Mouse (Mus musculus) heart, postnatal 0 days (tissue): Measurements from ENCODE around the gene Tlk1. TPM values are rescaled to one million over a fixed set of nuclear protein-coding genes. Genes with fewer than 3 reads are reported as not detected.

ENCODE experiments used
- ATAC-seq: fragments of 200-750 bp; cut with Nextera tagmentation; 2 replicates; pipeline ENCODE4 v1.8.0; 2017; ENCODE audit warnings: low read depth, moderate number of reproducible peaks, moderate library complexity; ENCODE audit not compliant: insufficient read depth
- DNase-seq: peaks from one replicate; pipeline ENCODE4 v3.0.0-alpha.2; 2016; ENCODE audit warnings: low spot score
- H3K27ac ChIP-seq: fragments of 300-500 bp; sonication (generic); 2 replicates; pipeline ENCODE4 v1.5.1; 2014; ENCODE audit warnings: low read depth, mild to moderate bottlenecking
- H3K27me3 ChIP-seq: fragments of 300-500 bp; sonication (generic); 2 replicates; pipeline ENCODE4 v1.6.1; 2014; ENCODE audit warnings: low read length, mixed read lengths; ENCODE audit not compliant: control insufficient read depth, insufficient read depth
- H3K36me3 ChIP-seq: fragments of 300-500 bp; sonication (generic); replicated peaks from 2 replicates; pipeline ENCODE4 v1.6.1; 2014; ENCODE audit warnings: low read length, mixed read lengths; ENCODE audit not compliant: control insufficient read depth, insufficient read depth
- H3K4me1 ChIP-seq: fragments of 300-500 bp; sonication (generic); 2 replicates; pipeline ENCODE4 v1.6.1; 2014; ENCODE audit warnings: antibody characterized with exemption; ENCODE audit not compliant: control insufficient read depth, insufficient read depth
- H3K4me2 ChIP-seq: fragments of 300-500 bp; sonication (generic); 2 replicates; pipeline ENCODE4 v1.6.1; 2014; ENCODE audit warnings: low read depth, mild to moderate bottlenecking, low read length, moderate library complexity
- H3K4me3 ChIP-seq: fragments of 300-500 bp; sonication (generic); 2 replicates; pipeline ENCODE4 v1.5.1; 2014; ENCODE audit warnings: low read depth, low read length
- H3K9ac ChIP-seq: fragments of 300-500 bp; sonication (generic); replicated peaks from 2 replicates; pipeline ENCODE4 v1.6.1; 2014; ENCODE audit warnings: low read depth, low read length, mixed read lengths
- H3K9me3 ChIP-seq: fragments of 300-500 bp; sonication (generic); replicated peaks from 2 replicates; pipeline ENCODE4 v1.6.1; 2016; ENCODE audit warnings: low read length; ENCODE audit not compliant: control insufficient read depth
- CTCF ChIP-seq: IDR thresholded peaks from 2 replicates; pipeline ENCODE4 v1.5.1; 2016; ENCODE audit warnings: antibody characterized with exemption, control low read depth, low read depth
- EP300 ChIP-seq: IDR thresholded peaks from 2 replicates; pipeline ENCODE4 v1.6.1; 2016; ENCODE audit warnings: antibody characterized with exemption, low read depth
- WGBS: fragments of 180-500 bp; shearing (Covaris S2); extraction: QIAGEN DNeasy Blood & Tissue Kit; methylation state at CpG from one replicate; pipeline ENCODE4 v1.1.7; 2014; 5-methylcytosine and 5-hydroxymethylcytosine counted together
- polyA plus RNA-seq: library from polyadenylated mRNA; unstranded; fragments of >200 nt; fragmentation: Nextera tagmentation; extraction: Ambion mirVana; gene quantifications from 2 replicates; pipeline ENCODE4 v1.2.1, GENCODE M21; 2015
- total RNA-seq: library from RNA; depleted of rRNA; stranded (reverse); fragments of >200 nt; gene quantifications from 2 replicates; pipeline ENCODE4 v1.2.3, GENCODE M21; 2014; ENCODE audit warnings: low replicate concordance; rRNA removed

The Tlk1 gene
- 24.7 and 32.6 TPM in 2 replicates for total RNA-seq
- polyA plus RNA-seq = 16.6 and 17.9 TPM in 2 replicates

DNA sequence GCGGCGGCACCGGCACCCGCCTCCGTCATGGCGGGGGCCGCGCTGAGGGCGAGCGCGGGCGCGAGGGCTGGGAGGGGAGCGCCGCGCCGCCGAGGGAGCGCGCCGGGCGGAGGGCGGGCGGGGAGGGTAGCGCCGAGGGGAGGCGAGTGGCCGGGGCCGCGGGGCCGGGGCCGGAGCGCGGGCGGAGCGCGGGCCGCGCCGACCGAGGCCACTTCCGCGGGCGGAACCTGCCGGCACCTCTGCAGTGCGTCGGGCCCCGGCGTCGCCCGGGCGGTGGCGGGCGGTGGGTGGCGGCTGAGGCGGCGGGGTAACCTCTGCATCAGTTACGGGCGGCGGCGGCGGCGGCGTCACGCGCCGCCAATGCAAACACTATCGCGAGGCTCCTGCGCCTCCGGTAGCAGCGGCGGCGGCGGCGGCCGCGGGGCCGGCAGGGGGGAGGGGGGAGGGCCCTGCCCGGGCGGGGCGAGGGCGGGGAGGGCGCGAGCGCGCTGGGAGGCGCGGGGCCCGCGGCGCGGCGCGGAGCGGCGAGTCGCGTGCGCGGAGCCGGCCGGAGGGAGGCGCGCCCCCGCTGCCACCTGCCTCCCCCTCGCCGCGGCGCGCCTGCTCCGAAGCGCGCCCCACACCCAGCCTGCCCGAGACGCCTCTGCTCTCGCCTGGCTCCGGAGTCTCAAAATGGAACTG lies at the start of gene Tlk1:
Gene Tlk1, minus strand, starts transcription at position 358 of the 681 bp plus-strand sequence.
- Histone ChIP-seq H3K4me3 (peak within 1 kb of the TSS; percentile 86), H3K36me3 (no peaks in the 10 kb centered on the region), H3K4me1 (peaks cover 8% of the 10 kb centered on the region; the same call in 1 of the 2 replicates), H3K4me2 (peak within 1 kb of the TSS; percentile 80), H3K9ac (peak within 1 kb of the TSS; percentile 95), H3K27me3 (no peaks in the 10 kb centered on the region), H3K27ac (peak within 1 kb of the TSS; percentile 98), H3K9me3 (no peaks in the 10 kb centered on the region)
- 0% methylated on average over 75 of the region's 118 CpGs for WGBS
- DNase-seq = peak; percentile 90
- TF ChIP-seq EP300 (no peak), CTCF (no peak)
- peak; percentile 87 for ATAC-seq

GRCm38 (mm10) chr2:70875129-70875528 lies 49.6 kb upstream of the Tlk1 start:
- Histone ChIP-seq H3K36me3 (no peaks in the 10 kb centered on the region), H3K4me1 (no peaks in the 10 kb centered on the region), H3K9ac (no peak overlapping the region), H3K4me3 (no peak overlapping the region), H3K4me2 (no peak overlapping the region), H3K27me3 (no peaks in the 10 kb centered on the region), H3K27ac (no peak overlapping the region), H3K9me3 (no peaks in the 10 kb centered on the region)
- 76% methylated on average over 4 of the region's 4 CpGs for WGBS
- DNase-seq (no peak), ATAC-seq (no peak)
- no peak for TF ChIP-seq CTCF
- no peak for TF ChIP-seq EP300

DNA sequence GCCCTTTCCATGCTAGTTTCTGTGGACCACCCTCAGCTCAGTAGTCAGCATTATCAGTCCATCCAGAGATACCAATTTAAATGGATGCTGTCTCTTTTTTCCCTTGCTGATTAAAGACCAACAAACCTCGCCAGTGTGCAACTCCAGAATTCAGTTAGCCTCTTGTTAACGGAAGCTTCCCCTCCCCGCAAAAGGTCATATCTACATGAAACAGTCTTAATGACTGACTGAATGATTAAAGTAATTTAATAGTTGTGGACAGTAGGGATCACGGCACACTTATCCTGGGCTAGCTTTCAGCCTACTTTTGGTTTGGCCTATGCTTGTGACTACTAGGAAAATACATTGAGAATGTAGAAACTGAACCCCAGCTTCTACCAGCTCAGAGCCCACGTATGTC lies 47.6 kb upstream of the Tlk1 start:
- ATAC-seq = no peak

DNA sequence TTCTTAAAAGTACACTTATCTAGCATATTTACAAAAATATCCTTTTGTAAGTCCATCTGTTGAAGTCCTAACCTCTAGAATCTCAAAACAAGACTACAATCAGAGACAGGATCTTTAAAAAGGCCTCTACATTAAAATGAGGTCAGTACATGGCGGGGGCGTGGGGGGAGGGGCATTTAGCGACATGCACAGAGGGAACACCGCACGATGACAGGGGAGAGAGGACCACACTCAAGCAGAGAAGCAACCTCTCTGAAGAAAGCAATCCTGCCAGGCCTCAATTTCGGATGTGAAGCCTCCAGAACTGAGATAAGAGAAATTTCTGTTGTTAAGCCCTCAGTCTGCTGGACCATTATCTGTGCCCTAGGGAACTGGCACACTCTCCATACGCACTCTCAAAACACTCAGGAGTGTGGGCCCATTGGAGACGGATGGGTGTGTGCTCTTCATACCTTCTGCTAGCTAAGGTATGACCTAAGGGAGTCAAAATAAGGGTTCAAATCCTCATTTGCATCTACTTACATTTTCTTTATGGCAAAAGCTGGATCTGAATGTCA lies 46.0 kb upstream of the Tlk1 start:
- DNase-seq (no peak), ATAC-seq (no peak)
- 40% methylated on average over 8 of the region's 8 CpGs for WGBS
- Histone ChIP-seq H3K9ac (no peak overlapping the region), H3K27ac (no peak overlapping the region), H3K4me2 (no peak overlapping the region), H3K36me3 (no peaks in the 10 kb centered on the region), H3K4me1 (no peaks in the 10 kb centered on the region), H3K9me3 (no peaks in the 10 kb centered on the region; the same call in 1 of the 2 replicates), H3K4me3 (no peak overlapping the region), H3K27me3 (no peaks in the 10 kb centered on the region)
- TF ChIP-seq EP300 = no peak
- no peak for TF ChIP-seq CTCF

More for the DNA sequence above, 47.6 kb upstream of the Tlk1 start:
- Histone ChIP-seq H3K4me3 (no peak overlapping the region), H3K9ac (no peak overlapping the region), H3K36me3 (no peaks in the 10 kb centered on the region), H3K27me3 (no peaks in the 10 kb centered on the region), H3K9me3 (no peaks in the 10 kb centered on the region), H3K4me1 (no peaks in the 10 kb centered on the region), H3K27ac (no peak overlapping the region), H3K4me2 (no peak overlapping the region)
- TF ChIP-seq CTCF (no peak), EP300 (no peak)
- DNase-seq = no peak
- WGBS = 84% methylated on average over 5 of the region's 5 CpGs

GRCm38 (mm10) chr2:70870819-70871218 lies 45.3 kb upstream of the Tlk1 start:
- Histone ChIP-seq H3K27ac (no peak overlapping the region), H3K9ac (no peak overlapping the region), H3K4me1 (no peaks in the 10 kb centered on the region), H3K27me3 (no peaks in the 10 kb centered on the region), H3K4me2 (no peak overlapping the region), H3K36me3 (no peaks in the 10 kb centered on the region), H3K9me3 (no peaks in the 10 kb centered on the region; the same call in 1 of the 2 replicates), H3K4me3 (no peak overlapping the region)
- ATAC-seq (no peak), DNase-seq (no peak)
- WGBS = 68% methylated on average over 6 of the region's 6 CpGs
- TF ChIP-seq EP300 (no peak), CTCF (no peak)
